Mouse (Mus musculus) splenic B cell, adult 2 months (primary cell): ENCODE measurements around the gene Gm42688.
A peak's percentile ranks its signal among the peaks of the same experiment; 100 is the strongest.

Experiments used
- DNase-seq: peaks from one replicate; pipeline ENCODE4 v3.0.0-alpha.2; 2011; ENCODE audit warnings: low read depth, low spot score
- H3K27me3 ChIP-seq: 2 replicates; pipeline ENCODE4 v1.6.1; 2012; ENCODE audit warnings: mild to moderate bottlenecking, low read length, moderate library complexity, mixed read lengths; ENCODE audit not compliant: control insufficient read depth, poor library complexity, insufficient read depth, severe bottlenecking
- H3K36me3 ChIP-seq: 2 replicates; pipeline ENCODE4 v1.6.1; 2012; ENCODE audit warnings: mild to moderate bottlenecking, low read length, moderate library complexity, mixed read lengths; ENCODE audit not compliant: control insufficient read depth, poor library complexity, insufficient read depth, severe bottlenecking

The Gm42688 gene

DNA sequence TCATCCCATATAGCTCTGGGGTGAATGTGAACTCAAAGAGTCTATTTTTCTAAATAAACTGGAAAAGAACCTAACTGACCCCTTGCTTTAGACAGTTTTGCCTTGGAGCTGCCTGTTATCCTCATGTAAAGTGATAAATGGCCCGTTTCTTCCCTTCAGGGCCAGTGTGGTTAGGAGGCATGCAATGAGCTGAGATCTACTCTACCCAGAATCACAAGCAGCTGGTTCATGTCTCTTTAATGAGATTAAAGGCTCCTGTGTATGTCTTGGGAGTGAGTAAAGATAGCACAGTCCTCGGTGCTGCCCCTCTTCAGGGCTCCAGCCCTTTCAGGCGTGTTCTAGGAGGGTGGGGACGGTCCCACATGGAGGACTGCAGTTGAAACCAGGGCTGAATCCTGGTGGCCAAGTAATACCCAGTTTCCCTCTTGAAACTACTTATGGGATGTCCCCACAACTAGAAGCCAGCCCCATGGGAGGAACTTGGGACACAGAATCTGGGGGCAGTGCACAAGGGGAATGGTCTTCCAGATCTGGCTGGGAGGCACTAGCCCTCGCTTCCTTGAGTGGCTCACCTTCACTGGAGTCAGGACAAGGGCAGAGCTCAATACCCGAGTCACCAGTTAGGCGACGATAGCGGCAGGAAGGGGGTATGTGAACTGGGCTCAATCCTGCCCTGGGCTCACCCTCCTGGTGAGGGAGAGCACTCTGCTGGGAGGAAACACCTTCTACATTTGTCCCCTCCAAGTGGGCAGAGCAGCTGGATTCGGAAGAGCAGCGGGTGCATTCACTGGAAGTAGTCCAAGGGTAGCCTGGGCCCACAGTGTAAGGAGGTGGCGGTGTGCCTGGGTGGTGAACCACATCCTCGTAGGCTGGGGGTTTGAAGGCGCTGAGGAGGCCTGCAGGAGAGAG, 17.7 kb downstream of the Gm42688 start:
- no peak for DNase-seq
- Histone ChIP-seq H3K27me3 (no peaks in the 10 kb centered on the region), H3K36me3 (peaks cover 3% of the 10 kb centered on the region; the same call in 1 of the 2 replicates)

- Histone ChIP-seq H3K27me3 (no peaks in the 10 kb centered on the region), H3K36me3 (peaks cover 3% of the 10 kb centered on the region; the same call in 1 of the 2 replicates)
- no peak for DNase-seq
Observed at GRCm38 (mm10) chr6:83119734-83120051, 18.3 kb downstream of the Gm42688 start.

- Histone ChIP-seq H3K36me3 (peaks cover 3% of the 10 kb centered on the region; the same call in 1 of the 2 replicates), H3K27me3 (no peaks in the 10 kb centered on the region)
- peak; percentile 98 for DNase-seq
Observed at GRCm38 (mm10) chr6:83120930-83121862, 19.8 kb downstream of the Gm42688 start, which contains the start of gene Wbp1. Gene Wbp1 (minus strand): TSS chr6:83121559.

DNA sequence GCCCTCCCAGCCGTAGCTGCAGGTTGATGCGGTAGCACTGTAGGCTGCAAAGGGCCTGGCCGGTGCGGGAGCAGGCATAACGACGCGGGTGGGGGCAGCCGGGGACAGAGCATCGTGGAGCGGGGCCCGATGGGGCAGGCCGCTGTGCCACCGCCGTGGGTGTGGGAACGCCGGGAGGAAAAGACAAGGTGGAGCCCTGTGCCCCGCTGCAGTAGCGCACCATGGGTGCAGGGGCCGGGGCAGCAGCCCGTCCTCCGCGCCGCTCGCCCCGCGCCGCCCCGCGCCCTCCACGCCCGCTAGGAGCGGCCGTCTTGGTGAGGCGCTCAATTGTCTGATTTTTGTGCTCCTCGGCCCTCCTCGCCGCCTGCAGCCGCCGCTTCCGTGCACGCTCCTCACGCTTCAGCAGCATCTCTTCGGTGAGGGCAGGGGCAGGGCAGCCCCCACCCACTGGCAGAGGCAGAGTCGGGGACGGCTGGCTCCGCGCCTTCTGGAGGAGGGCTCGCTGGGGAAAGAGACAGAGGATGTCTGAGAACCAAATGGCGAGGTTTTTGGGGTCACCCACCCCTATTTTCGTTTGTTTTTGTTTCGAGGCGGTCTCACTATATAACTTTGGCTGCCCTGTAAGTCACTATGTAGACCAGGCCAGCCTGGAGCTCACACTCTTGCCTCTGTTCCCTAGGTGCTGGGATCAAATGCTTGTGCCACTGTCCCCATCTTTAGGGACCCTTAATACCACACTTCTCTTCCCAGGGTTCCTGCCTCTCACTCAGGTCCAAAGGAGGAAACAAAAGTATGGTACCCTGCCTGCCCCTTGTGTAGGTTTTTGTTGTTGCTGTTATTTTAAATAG, 20.7 kb downstream of the Gm42688 start:
- no peak for DNase-seq
- no peaks in the 10 kb centered on the region for H3K27me3 ChIP-seq
- peaks cover 3% of the 10 kb centered on the region; the same call in 1 of the 2 replicates for H3K36me3 ChIP-seq

GRCm38 (mm10) chr6:83122961-83123360, 21.5 kb downstream of the Gm42688 start:
- no peaks in the 10 kb centered on the region for H3K27me3 ChIP-seq
- H3K36me3 ChIP-seq, result no peaks in the 10 kb centered on the region; the same call in 1 of the 2 replicates
- no peak for DNase-seq

- Histone ChIP-seq H3K36me3 (no peaks in the 10 kb centered on the region), H3K27me3 (no peaks in the 10 kb centered on the region)
Observed at GRCm38 (mm10) chr6:83124851-83125312, 23.5 kb downstream of the Gm42688 start.

DNA sequence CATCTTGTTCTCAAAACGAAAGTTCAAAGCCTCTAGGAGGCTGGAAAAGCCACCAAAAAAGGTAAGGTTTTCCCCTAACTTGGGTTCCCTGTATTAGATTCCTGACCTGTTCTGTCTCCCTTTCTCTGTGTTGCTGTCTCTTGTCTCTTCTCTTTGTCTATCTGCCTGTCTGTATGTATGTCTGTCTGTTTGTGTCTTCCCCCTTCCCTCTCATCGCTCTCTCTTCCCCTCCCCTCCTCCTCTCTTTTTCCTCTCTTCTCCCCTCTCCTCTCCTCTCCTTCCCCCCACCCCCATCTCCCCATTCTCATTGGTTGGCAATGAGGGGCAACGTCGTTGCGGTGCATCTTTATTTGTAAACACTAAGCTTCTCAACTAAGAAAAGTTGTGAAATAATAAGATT, 23.9 kb downstream of the Gm42688 start, which contains the start of gene Ino80b:
Ino80b (minus strand) TSS at position 101 of the 400 bp plus-strand sequence.
- Histone ChIP-seq H3K27me3 (no peaks in the 10 kb centered on the region), H3K36me3 (no peaks in the 10 kb centered on the region)
- DNase-seq, result no peak

More at GRCm38 (mm10) chr6:83124851-83125312, 23.5 kb downstream of the Gm42688 start:
- peak; percentile 96 for DNase-seq

- H3K36me3 ChIP-seq, result no peaks in the 10 kb centered on the region
- no peak for DNase-seq
- no peaks in the 10 kb centered on the region for H3K27me3 ChIP-seq
Observed at GRCm38 (mm10) chr6:83127419-83127818, 26.0 kb downstream of the Gm42688 start.

DNA sequence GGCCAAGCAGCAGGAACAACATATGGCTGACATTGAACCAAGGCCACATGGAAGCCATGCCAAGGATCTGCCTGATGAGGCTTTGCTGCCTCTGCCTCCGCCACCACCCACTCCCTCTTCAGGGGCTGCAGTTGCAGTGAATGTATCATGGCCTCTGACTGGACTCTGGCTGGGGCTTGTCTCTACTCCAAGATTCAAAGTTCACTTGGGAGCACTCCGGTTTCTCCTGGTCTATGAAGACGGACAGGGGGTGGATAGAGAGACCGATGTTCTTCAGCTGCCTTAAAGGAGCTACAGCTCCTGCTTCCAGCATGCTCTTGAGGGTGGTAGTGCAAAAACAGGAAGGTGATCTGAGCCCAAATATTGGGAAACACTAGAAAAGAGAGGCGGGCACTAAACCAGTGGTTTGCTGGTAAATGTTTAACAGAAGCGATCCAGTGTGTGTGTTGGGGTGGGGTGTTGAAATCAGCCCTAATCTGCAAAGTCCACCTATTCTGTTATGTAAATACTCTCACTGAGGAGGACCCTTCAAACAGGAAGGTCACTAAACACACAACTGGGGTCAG, 30.1 kb downstream of the Gm42688 start:
- Histone ChIP-seq H3K27me3 (peaks cover 2% of the 10 kb centered on the region; the same call in 1 of the 2 replicates), H3K36me3 (no peaks in the 10 kb centered on the region)
- DNase-seq, result no peak

DNA sequence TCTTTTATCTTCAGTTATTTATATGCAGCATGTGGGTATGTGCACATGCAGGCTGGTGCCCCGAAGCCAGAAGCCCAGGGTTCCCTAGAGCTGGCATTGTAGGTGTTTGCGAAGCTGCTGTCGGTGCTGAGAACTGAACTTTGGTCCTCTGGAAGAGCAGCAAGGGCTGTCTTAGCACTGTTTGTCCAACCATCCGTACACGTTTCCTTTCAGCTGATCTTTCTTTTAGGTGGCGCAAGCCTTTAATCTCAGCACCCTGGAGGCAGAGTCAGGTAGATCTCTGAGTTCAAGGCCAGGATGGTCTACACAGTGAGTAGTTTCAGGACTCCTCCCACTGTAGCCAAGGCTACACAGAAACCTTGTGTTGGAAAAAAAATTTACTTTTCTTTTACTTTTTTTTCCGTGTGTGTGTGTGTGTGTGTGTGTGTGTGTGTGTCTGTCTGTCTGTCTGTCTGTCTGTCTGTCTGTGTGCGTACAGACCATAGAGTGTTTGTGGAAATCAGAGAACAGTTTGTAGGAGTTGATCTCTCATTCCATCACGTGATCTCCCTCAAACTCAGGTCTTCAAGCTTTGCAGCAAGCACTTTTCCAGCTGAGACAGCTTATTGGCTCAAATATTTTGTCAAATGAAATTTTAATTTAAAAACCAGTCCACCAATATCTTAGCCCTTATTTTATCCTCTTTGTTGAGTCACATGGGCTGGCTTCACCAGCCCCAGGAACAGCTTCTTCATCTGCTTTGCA, 30.9 kb downstream of the Gm42688 start:
- no peaks in the 10 kb centered on the region for H3K36me3 ChIP-seq
- DNase-seq, result no peak
- H3K27me3 ChIP-seq, result peaks cover 2% of the 10 kb centered on the region; the same call in 1 of the 2 replicates

DNA sequence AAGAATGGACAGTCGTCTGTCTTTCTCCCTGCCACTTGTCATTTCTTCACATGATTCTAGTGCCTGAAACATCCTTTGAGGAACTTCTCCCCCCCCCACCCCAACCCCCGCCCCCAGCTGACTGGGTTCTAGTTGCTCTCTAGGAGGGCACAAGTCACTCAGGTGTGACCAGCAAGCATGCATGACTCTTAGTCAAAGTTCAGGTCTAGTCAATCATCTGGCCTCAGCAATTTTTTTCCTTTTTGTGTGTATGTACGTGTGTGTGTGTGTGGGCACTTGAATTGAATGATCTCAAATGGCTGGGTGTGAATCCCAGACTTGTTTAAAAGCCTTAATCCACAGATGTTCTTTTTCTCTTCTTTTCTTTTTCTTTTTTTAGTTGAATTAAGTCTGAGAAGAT, 32.8 kb downstream of the Gm42688 start:
- peaks cover 2% of the 10 kb centered on the region for H3K27me3 ChIP-seq
- DNase-seq, result no peak
- no peaks in the 10 kb centered on the region for H3K36me3 ChIP-seq

- no peaks in the 10 kb centered on the region for H3K36me3 ChIP-seq
- peaks cover 2% of the 10 kb centered on the region for H3K27me3 ChIP-seq
- DNase-seq, result no peak
Observed at GRCm38 (mm10) chr6:83134951-83135513, 33.6 kb downstream of the Gm42688 start, which contains the start of gene Rtkn. Gene Rtkn (plus strand): TSS chr6:83135463.
